In genomic region chr4:138729018-138729703, GRCm38 (mm10) we compare ENCODE assay signal across 10 mouse cellular contexts. TPM values are rescaled to one million over a fixed set of nuclear protein-coding genes. Genes with fewer than 3 reads are reported as not detected.
DNase-seq lines count a peak whose midpoint lies in the region; ATAC-seq lines count a peak whose summit lies in the region.
"Had no signal": no experiment of that assay in that cellular context is flagged by ENCODE, and none has a peak within 500 bp of the region (broad histone marks: within the 10 kb centered on the region; RNA-seq: fewer than 3 reads in every experiment).

No protein-coding gene starts in this region.

- peaks cover 24% of the 10 kb centered on the region for H3K4me1 ChIP-seq in heart, embryonic 12.5 days (replicated peaks)

- peak; percentile 79 for ATAC-seq in heart, embryonic 12.5 days (ENCODE audit: insufficient number of reproducible peaks, low FRiP score)

- H3K4me2 ChIP-seq in heart, embryonic 12.5 days: no peak overlapping the region
- H3K4me2 ChIP-seq: limb, embryonic 12.5 days had no signal

- no peaks in the 10 kb centered on the region for H3K36me3 ChIP-seq in heart, embryonic 12.5 days
- H3K36me3 ChIP-seq: limb, embryonic 12.5 days had no signal

- no peaks in the 10 kb centered on the region for H3K9me3 ChIP-seq in heart, embryonic 12.5 days (replicated peaks)
- H3K9me3 ChIP-seq: limb, embryonic 12.5 days had no signal

- DNase-seq in heart, adult 8-10 months (ENCODE audit: low spot score): no peak
- DNase-seq in embryo, embryonic 10.5 days (ENCODE audit: low spot score): peak; percentile 49
- peak; percentile 80 to 92 for DNase-seq in kidney, adult 8-10 months
- DNase-seq in lung, postnatal 25 days (ENCODE audit: low spot score): peak; percentile 70
- DNase-seq in cerebellum, adult 18-20 months: no peak
- DNase-seq in urinary bladder, adult 2 months (ENCODE audit: low spot score): no peak
- DNase-seq in cerebellum, adult 11 months: no peak
- DNase-seq: thymus, postnatal 25 days had no signal

- no peak overlapping the region for H3K4me3 ChIP-seq in heart, embryonic 12.5 days
- H3K4me3 ChIP-seq: limb, embryonic 12.5 days had no signal

- H3K9ac ChIP-seq in heart, embryonic 12.5 days: no peak overlapping the region
- H3K9ac ChIP-seq: limb, embryonic 12.5 days had no signal

- WGBS in heart, embryonic 12.5 days: 43% methylated on average over 9 of the region's 9 CpGs

- no peak overlapping the region for H3K27ac ChIP-seq in heart, embryonic 12.5 days (ENCODE audit: poor library complexity, severe bottlenecking)
- H3K27ac ChIP-seq: limb, embryonic 12.5 days had no signal

- H3K27me3 ChIP-seq in heart, embryonic 12.5 days (replicated peaks): no peaks in the 10 kb centered on the region
- H3K27me3 ChIP-seq: limb, embryonic 12.5 days had no signal

RNA-seq across cellular contexts. Expression of gene Pla2g2c, which starts 4.6 kb away (rescaled TPM):
- 0.15 and 0.41 TPM in 2 replicates for polyA plus RNA-seq in heart, embryonic 12.5 days (2016; fragmentation: Nextera tagmentation; extraction: Ambion mirVana)
- under 1 TPM in 2 of 4 experiments, not detected in 2; 0.17 to 0.19 TPM for total RNA-seq in heart, adult 8-10 months (2022)
- not detected in 2 replicates for polyA plus RNA-seq in urinary bladder, adult 2 months (2012; rRNA removed)

RNA-seq across cellular contexts. Expression of gene Ubxn10, which starts 7.8 kb away (rescaled TPM):
- polyA plus RNA-seq in heart, embryonic 12.5 days (2016; fragmentation: Nextera tagmentation; extraction: Ambion mirVana): 0.95 and 1.3 TPM in 2 replicates
- total RNA-seq in heart, adult 8-10 months (2022): 1 to 10 TPM; 2.3 to 3.3 (median 2.8) TPM
- polyA plus RNA-seq in urinary bladder, adult 2 months (2012; rRNA removed): 0.10 and 0.25 TPM in 2 replicates

RNA-seq across cellular contexts. Expression of gene Pla2g2f, which starts 28.3 kb away (rescaled TPM):
- polyA plus RNA-seq in heart, embryonic 12.5 days (2016; fragmentation: Nextera tagmentation; extraction: Ambion mirVana): not detected in 2 replicates
- total RNA-seq in heart, adult 8-10 months (2022): under 1 TPM; 0.34 to 0.63 (median 0.55) TPM
- polyA plus RNA-seq in urinary bladder, adult 2 months (2012; rRNA removed): not detected in 2 replicates

RNA-seq across cellular contexts. Expression of gene Pla2g2d, which starts 46.4 kb away (rescaled TPM):
- polyA plus RNA-seq in heart, embryonic 12.5 days (2016; fragmentation: Nextera tagmentation; extraction: Ambion mirVana): not detected in 2 replicates
- total RNA-seq in heart, adult 8-10 months (2022): 1 to 10 TPM in 2 of 4 experiments, under 1 TPM in 1, not detected in 1; 0.44 to 1.9 (median 1.2) TPM
- polyA plus RNA-seq in urinary bladder, adult 2 months (2012; rRNA removed): 5.2 and 6.4 TPM in 2 replicates
- polyA plus RNA-seq: limb, embryonic 12.5 days had no signal

Comparison
In these comparisons a context has a peak if more than half of its experiments do, and no peak if none do; other contexts are left out.
1. DNase-seq: peak in embryo, embryonic 10.5 days (single experiment), kidney, adult 8-10 months (2 of 2) and lung, postnatal 25 days (single experiment); none in heart, adult 8-10 months (single experiment), cerebellum, adult 18-20 months (0 of 2), urinary bladder, adult 2 months (single experiment) and cerebellum, adult 11 months (single experiment).